Mouse (Mus musculus) adrenal gland, postnatal 14 days (tissue): ENCODE data around the gene Trarg1. TPM values are rescaled to one million over a fixed set of nuclear protein-coding genes. Genes with fewer than 3 reads are reported as not detected.

Source experiments
- DNase-seq: peaks from one replicate; pipeline ENCODE4 v3.0.0; 2021; ENCODE audit warnings: mixed read lengths
- total RNA-seq: library from RNA; stranded (reverse); gene quantifications from 2 replicates; pipeline ENCODE4 v1.2.3, GENCODE M21; 2021

Trarg1 gene
- total RNA-seq, 1 experiment from 2014 or later, result 75.9 TPM

- DNase-seq, result no peak
Measured at GRCm38 (mm10) chr11:76672561-76673384, 6.8 kb upstream of the Trarg1 start.

GRCm38 (mm10) chr11:76674199-76674598 lies 5.4 kb upstream of the Trarg1 start:
- no peak for DNase-seq

GRCm38 (mm10) chr11:76674704-76675103 lies 4.9 kb upstream of the Trarg1 start:
- no peak for DNase-seq

- DNase-seq, result no peak
Measured at GRCm38 (mm10) chr11:76685604-76686003, 6.0 kb downstream of the Trarg1 start.

GRCm38 (mm10) chr11:76692096-76692495 lies 12.5 kb downstream of the Trarg1 start:
- no peak for DNase-seq

GRCm38 (mm10) chr11:76695810-76696209 lies 16.2 kb downstream of the Trarg1 start:
- no peak for DNase-seq

- DNase-seq, result no peak
Measured at GRCm38 (mm10) chr11:76699626-76700025, 20.0 kb downstream of the Trarg1 start.

GRCm38 (mm10) chr11:76707656-76708055 lies 28.0 kb downstream of the Trarg1 start:
- peak; percentile 55 for DNase-seq

- DNase-seq, result peak; percentile 64
Measured at GRCm38 (mm10) chr11:76708066-76708465, 28.5 kb downstream of the Trarg1 start.

GRCm38 (mm10) chr11:76708881-76709280 lies 29.3 kb downstream of the Trarg1 start:
- DNase-seq, result peak; percentile 37

- DNase-seq, result peak; percentile 84
Measured at GRCm38 (mm10) chr11:76709625-76710452, 30.2 kb downstream of the Trarg1 start.

GRCm38 (mm10) chr11:76717000-76717399 lies 37.4 kb downstream of the Trarg1 start:
- DNase-seq, result no peak

- DNase-seq, result no peak
Measured at GRCm38 (mm10) chr11:76723911-76724310, 44.3 kb downstream of the Trarg1 start.

GRCm38 (mm10) chr11:76728093-76728492 lies 48.5 kb downstream of the Trarg1 start:
- no peak for DNase-seq

- DNase-seq, result no peak
Measured at GRCm38 (mm10) chr11:76730650-76731049, 51.0 kb downstream of the Trarg1 start.

- no peak for DNase-seq
Measured at GRCm38 (mm10) chr11:76734560-76734959, 55.0 kb downstream of the Trarg1 start.

- no peak for DNase-seq
Measured at GRCm38 (mm10) chr11:76735753-76736324, 56.2 kb downstream of the Trarg1 start.

- DNase-seq, result peak; percentile 44
Measured at GRCm38 (mm10) chr11:76739125-76739524, 59.5 kb downstream of the Trarg1 start.

- no peak for DNase-seq
Measured at GRCm38 (mm10) chr11:76742511-76742910, 62.9 kb downstream of the Trarg1 start.

GRCm38 (mm10) chr11:76744550-76744949 lies 64.9 kb downstream of the Trarg1 start:
- DNase-seq, result peak; percentile 47

GRCm38 (mm10) chr11:76745921-76746320 lies 66.3 kb downstream of the Trarg1 start:
- DNase-seq, result no peak
